Mouse (Mus musculus): ENCODE data around the gene Zfp658.

DNA sequence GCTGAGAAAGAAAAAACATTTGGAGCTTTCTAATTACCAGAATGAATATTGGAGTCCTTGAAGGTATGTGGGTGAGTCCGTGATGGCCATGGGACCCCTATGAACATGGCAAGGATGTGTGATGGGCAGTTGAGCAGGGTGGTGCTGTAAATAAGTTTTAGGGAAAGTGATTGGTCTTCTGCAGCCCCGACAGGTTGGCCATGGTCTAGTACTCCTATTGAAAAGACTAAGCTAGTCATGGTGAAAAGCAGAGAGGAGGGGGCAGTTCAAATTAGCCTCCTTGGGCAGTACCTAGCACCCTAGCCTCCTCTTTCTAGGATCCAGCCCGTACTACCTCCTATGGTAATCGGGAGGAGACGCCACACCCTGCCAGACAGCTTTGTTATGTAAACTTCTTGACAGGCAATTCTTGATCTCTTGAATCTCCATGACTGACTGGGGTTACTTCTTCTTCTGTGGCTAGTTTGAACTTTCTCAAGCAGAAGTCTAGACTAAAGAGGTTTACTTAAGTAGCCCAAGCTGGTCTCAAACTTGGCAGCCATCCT is 45.8 kb downstream of the Zfp658 start:
- no peak for TF ChIP-seq POLR2A (IDR thresholded peaks at IDR 0.05; ENCODE audit: borderline replicate concordance, extremely low read depth, insufficient read depth, insufficient read length, poor library complexity, severe bottlenecking)
- TF ChIP-seq CTCF (IDR thresholded peaks at IDR 0.05; ENCODE audit: borderline replicate concordance, extremely low read depth, insufficient read depth, insufficient read length) = no peak
